Mouse (Mus musculus) stomach, embryonic 16.5 days (tissue): ENCODE measurements around the gene Tjp2. TPM values are rescaled to one million over a fixed set of nuclear protein-coding genes. Genes with fewer than 3 reads are reported as not detected.

Source experiments
- ATAC-seq: fragments of 200-750 bp; cut with Nextera tagmentation; 2 replicates; pipeline ENCODE4 v1.8.0; 2017; ENCODE audit warnings: moderate number of reproducible peaks, moderate TSS enrichment; ENCODE audit not compliant: insufficient read depth, low FRiP score
- H3K27ac ChIP-seq: fragments of 300-500 bp; sonication (generic); 2 replicates; pipeline ENCODE4 v1.5.1; 2014; ENCODE audit warnings: low read length
- H3K27me3 ChIP-seq: fragments of 300-500 bp; sonication (generic); 2 replicates; pipeline ENCODE4 v1.6.1; 2014; ENCODE audit warnings: low read length, control low read depth, mixed read lengths; ENCODE audit not compliant: control insufficient read depth, insufficient read depth
- H3K36me3 ChIP-seq: fragments of 300-500 bp; sonication (generic); 2 replicates; pipeline ENCODE4 v1.6.1; 2014; ENCODE audit warnings: low read length; ENCODE audit not compliant: control insufficient read depth, insufficient read depth
- H3K4me1 ChIP-seq: fragments of 300-500 bp; sonication (generic); 2 replicates; pipeline ENCODE4 v1.6.1; 2014; ENCODE audit warnings: low read length, control low read depth, mixed read lengths; ENCODE audit not compliant: control insufficient read depth, insufficient read depth
- H3K4me2 ChIP-seq: fragments of 300-500 bp; sonication (generic); 2 replicates; pipeline ENCODE4 v1.6.1; 2014; ENCODE audit warnings: low read depth, low read length, mixed read lengths
- H3K4me3 ChIP-seq: fragments of 300-500 bp; sonication (generic); replicated peaks from 2 replicates; pipeline ENCODE4 v1.5.1; 2014; ENCODE audit warnings: mild to moderate bottlenecking, low read length
- H3K9ac ChIP-seq: fragments of 300-500 bp; sonication (generic); 2 replicates; pipeline ENCODE4 v1.6.1; 2014; ENCODE audit warnings: low read length
- H3K9me3 ChIP-seq: fragments of 300-500 bp; sonication (generic); replicated peaks from 2 replicates; pipeline ENCODE4 v1.6.1; 2016; ENCODE audit warnings: low read length, control low read depth; ENCODE audit not compliant: control insufficient read depth
- WGBS: fragments of 180-500 bp; shearing (Covaris S2); extraction: QIAGEN DNeasy Blood & Tissue Kit; methylation state at CpG from one replicate; pipeline ENCODE4 v1.1.7; 2014; 5-methylcytosine and 5-hydroxymethylcytosine counted together
- polyA plus RNA-seq: library from polyadenylated mRNA; unstranded; fragments of >200 nt; fragmentation: Nextera tagmentation; extraction: Ambion mirVana; gene quantifications from 2 replicates; pipeline ENCODE4 v1.2.1, GENCODE M21; 2015

Gene Tjp2
- polyA plus RNA-seq, 1 experiment from 2014 or later, result 30.4 TPM

GRCm38 (mm10) chr19:24259390-24260351 is 34.8 kb upstream of the Tjp2 start:
- peaks cover 5% of the 10 kb centered on the region; the same call in 1 of the 2 replicates for H3K4me1 ChIP-seq
- H3K9ac ChIP-seq, result no peak overlapping the region
- 62% methylated on average over 12 of the region's 12 CpGs for WGBS
- H3K27me3 ChIP-seq, result no peaks in the 10 kb centered on the region
- ATAC-seq, result peak; percentile 33
- H3K4me3 ChIP-seq, result no peak overlapping the region
- no peaks in the 10 kb centered on the region for H3K9me3 ChIP-seq
- no peak overlapping the region for H3K27ac ChIP-seq
- H3K36me3 ChIP-seq, result no peaks in the 10 kb centered on the region
- no peak overlapping the region for H3K4me2 ChIP-seq

DNA sequence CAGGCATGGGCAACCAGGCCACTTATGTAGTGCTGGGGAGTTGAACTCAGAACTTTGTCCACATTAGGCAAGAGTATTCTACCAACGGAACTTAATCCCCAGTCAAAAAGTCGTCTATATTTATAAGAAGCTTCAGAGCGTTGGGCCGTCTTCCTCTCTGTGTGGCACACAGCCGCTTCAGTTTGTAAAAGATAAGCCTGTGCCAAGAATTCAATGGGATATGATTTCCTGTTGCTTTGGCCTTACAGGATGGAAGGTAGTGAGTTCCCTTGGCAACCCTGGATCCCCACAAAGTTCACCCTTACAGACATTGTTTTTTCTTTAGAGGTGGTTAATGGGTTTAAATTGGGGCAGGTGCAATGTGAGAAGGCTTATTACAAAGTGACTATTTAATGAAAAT is 33.5 kb upstream of the Tjp2 start:
- Histone ChIP-seq H3K36me3 (no peaks in the 10 kb centered on the region), H3K27me3 (no peaks in the 10 kb centered on the region), H3K9me3 (no peaks in the 10 kb centered on the region), H3K4me3 (no peak overlapping the region), H3K9ac (no peak overlapping the region), H3K27ac (no peak overlapping the region), H3K4me1 (peaks cover 11% of the 10 kb centered on the region; the same call in 1 of the 2 replicates), H3K4me2 (no peak overlapping the region)
- 54% methylated on average over 5 of the region's 5 CpGs for WGBS
- ATAC-seq, result 0 out of 2 replicates have a peak, but pooled peaks have one; percentile 53

DNA sequence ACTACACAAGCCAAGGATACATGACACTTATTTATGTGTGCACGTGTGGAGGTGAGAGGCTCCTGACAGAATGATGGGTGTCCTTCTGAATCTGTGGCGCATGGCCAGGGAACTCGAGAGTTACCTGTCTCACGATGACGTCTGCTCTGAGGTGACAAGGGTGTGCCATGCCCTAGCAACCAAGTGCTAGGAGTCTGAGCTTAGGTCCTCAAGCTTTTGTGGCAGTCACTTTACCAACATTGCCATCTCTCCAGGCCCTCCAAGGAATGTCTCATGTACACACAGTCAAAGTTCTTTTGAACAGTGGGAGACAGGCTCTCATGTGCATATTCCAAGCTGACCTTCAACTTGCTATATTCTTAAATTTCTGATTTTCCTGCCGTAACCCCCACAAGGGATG is 33.1 kb upstream of the Tjp2 start:
- Histone ChIP-seq H3K9me3 (no peaks in the 10 kb centered on the region), H3K9ac (no peak overlapping the region), H3K36me3 (no peaks in the 10 kb centered on the region), H3K27me3 (no peaks in the 10 kb centered on the region), H3K4me2 (no peak overlapping the region), H3K4me1 (peaks cover 11% of the 10 kb centered on the region; the same call in 1 of the 2 replicates), H3K27ac (0 out of 2 replicates have a peak overlapping the region, but pooled peaks have one; percentile 34), H3K4me3 (no peak overlapping the region)
- 78% methylated on average over 6 of the region's 6 CpGs for WGBS
- ATAC-seq, result no peak

GRCm38 (mm10) chr19:24253657-24254260 is 28.9 kb upstream of the Tjp2 start:
- peaks cover 23% of the 10 kb centered on the region for H3K4me1 ChIP-seq
- no peak for ATAC-seq
- no peak overlapping the region for H3K4me3 ChIP-seq
- no peak overlapping the region for H3K9ac ChIP-seq
- H3K9me3 ChIP-seq, result no peaks in the 10 kb centered on the region
- WGBS, result 16% methylated on average over 9 of the region's 9 CpGs
- no peaks in the 10 kb centered on the region for H3K27me3 ChIP-seq
- H3K36me3 ChIP-seq, result no peaks in the 10 kb centered on the region
- H3K4me2 ChIP-seq, result no peak overlapping the region
- peak overlapping the region; percentile 60; the same call in 1 of the 2 replicates for H3K27ac ChIP-seq

DNA sequence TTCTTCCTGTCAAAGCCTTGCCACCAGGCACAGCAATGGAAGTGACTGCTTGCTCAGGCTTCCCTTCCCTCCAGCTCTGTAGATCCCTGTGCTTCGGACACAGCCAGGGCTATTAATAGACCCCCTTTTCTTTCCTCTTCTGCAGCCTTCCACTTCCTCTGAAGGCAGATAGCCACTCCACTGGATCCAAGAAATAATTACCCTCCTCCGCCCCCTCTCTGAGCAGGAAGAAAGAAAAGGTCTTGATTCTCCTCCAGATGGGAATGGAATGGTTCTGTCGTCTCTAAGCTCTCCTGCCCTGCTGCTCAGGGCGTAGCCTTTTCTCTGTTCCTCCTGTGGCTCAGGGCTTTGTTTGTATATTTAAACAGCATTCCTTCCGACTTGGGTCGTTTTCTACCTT is 27.0 kb upstream of the Tjp2 start:
- peak; percentile 53; the same call in 1 of the 2 replicates for ATAC-seq
- H3K4me2 ChIP-seq, result 0 out of 2 replicates have a peak overlapping the region, but pooled peaks have one; percentile 8
- H3K36me3 ChIP-seq, result no peaks in the 10 kb centered on the region
- H3K4me1 ChIP-seq, result peaks cover 19% of the 10 kb centered on the region
- no peak overlapping the region for H3K4me3 ChIP-seq
- no peaks in the 10 kb centered on the region for H3K9me3 ChIP-seq
- H3K9ac ChIP-seq, result no peak overlapping the region
- peak overlapping the region; percentile 55 for H3K27ac ChIP-seq
- 5% methylated on average over 6 of the region's 6 CpGs for WGBS
- no peaks in the 10 kb centered on the region for H3K27me3 ChIP-seq

DNA sequence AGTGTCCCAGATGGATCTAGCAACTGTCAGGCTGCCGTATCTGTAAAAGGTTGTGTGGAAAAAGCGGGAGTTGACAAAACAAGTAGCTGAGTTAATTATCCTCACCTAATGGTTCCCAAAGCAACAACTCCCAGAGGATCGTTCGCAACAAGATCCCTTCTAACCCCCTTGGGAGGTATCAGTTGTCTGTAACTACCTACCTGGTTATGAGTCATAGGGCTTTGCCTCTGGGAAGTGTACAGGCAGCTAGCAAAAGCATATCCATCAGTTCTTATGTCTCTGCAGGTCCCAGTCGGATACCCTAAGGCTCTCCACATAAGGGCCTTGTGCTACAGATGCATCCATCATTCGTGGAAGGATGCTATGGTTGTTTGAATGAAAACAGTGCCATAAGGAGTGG is 18.5 kb upstream of the Tjp2 start:
- Histone ChIP-seq H3K27ac (no peak overlapping the region), H3K4me3 (no peak overlapping the region), H3K9ac (no peak overlapping the region), H3K4me2 (no peak overlapping the region), H3K4me1 (0 out of 2 replicates have a peak, but pooled peaks cover 2% of the 10 kb centered on the region), H3K27me3 (no peaks in the 10 kb centered on the region), H3K36me3 (no peaks in the 10 kb centered on the region), H3K9me3 (no peaks in the 10 kb centered on the region)
- no peak for ATAC-seq
- 83% methylated on average over 6 of the region's 6 CpGs for WGBS

- ATAC-seq, result peak; percentile 50; the same call in 1 of the 2 replicates
- Histone ChIP-seq H3K27me3 (no peaks in the 10 kb centered on the region), H3K9me3 (no peaks in the 10 kb centered on the region), H3K4me1 (0 out of 2 replicates have a peak, but pooled peaks cover 2% of the 10 kb centered on the region), H3K9ac (no peak overlapping the region), H3K27ac (no peak overlapping the region), H3K36me3 (no peaks in the 10 kb centered on the region), H3K4me3 (no peak overlapping the region), H3K4me2 (no peak overlapping the region)
- WGBS, result 16% methylated on average over 14 of the region's 14 CpGs
Measured at GRCm38 (mm10) chr19:24241799-24242546, 17.1 kb upstream of the Tjp2 start.

DNA sequence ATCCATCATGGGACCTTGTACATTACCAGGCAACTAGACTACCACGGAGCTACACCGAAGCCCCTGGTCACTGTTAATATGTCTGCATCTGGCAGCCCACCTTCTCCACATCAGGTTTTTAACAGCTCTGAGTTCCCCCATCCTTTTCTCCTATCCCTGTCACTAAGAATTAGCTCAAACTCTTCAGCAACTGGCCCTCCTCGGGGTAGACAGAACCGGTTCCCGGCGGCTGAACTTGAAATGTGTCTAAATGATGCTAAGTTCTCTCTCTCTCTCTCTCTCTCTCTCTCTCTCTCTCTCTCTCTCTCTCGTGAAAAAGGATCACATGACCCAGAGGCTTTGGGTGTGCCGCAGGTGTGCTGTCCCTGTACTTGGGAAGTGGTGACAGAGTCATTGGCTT is 16.4 kb upstream of the Tjp2 start:
- Histone ChIP-seq H3K4me1 (0 out of 2 replicates have a peak, but pooled peaks cover 2% of the 10 kb centered on the region), H3K9ac (no peak overlapping the region), H3K4me2 (no peak overlapping the region), H3K9me3 (no peaks in the 10 kb centered on the region), H3K27me3 (no peaks in the 10 kb centered on the region), H3K4me3 (no peak overlapping the region), H3K36me3 (no peaks in the 10 kb centered on the region), H3K27ac (no peak overlapping the region)
- 65% methylated on average over 8 of the region's 8 CpGs for WGBS
- ATAC-seq, result no peak
